Mouse (Mus musculus) bone marrow macrophage, adult 2 months (primary cell): ENCODE measurements around the gene Notum. TPM values are rescaled to one million over a fixed set of nuclear protein-coding genes. Genes with fewer than 3 reads are reported as not detected.

ENCODE experiments used
- H3K27ac ChIP-seq: 2 replicates; pipeline ENCODE4 v1.5.1; 2012; ENCODE audit warnings: low read depth, low read length; ENCODE audit not compliant: insufficient read depth
- H3K4me1 ChIP-seq: 2 replicates; pipeline ENCODE4 v1.6.1; 2012; ENCODE audit warnings: low read length; ENCODE audit not compliant: control insufficient read depth, insufficient read depth
- H3K4me3 ChIP-seq: 2 replicates; pipeline ENCODE4 v1.5.1; 2012; ENCODE audit warnings: mild to moderate bottlenecking, low read length, moderate library complexity; ENCODE audit not compliant: insufficient read depth
- CTCF ChIP-seq: IDR thresholded peaks from 2 replicates; pipeline ENCODE4 v1.5.1; 2012; ENCODE audit warnings: low read depth, mild to moderate bottlenecking, low read length, moderate library complexity
- POLR2A ChIP-seq: IDR thresholded peaks from 2 replicates; pipeline ENCODE4 v1.6.1; 2012; ENCODE audit warnings: mild to moderate bottlenecking, low read depth, low read length, borderline replicate concordance
- polyA plus RNA-seq: library from polyadenylated mRNA; stranded (reverse); fragments of >200 nt; gene quantifications from 2 replicates; pipeline ENCODE4 v1.2.4, GENCODE M21; 2012; ENCODE audit not compliant: missing spikeins, insufficient read depth, insufficient read length

Gene Notum
- polyA plus RNA-seq, result not detected in 2 replicates

- TF ChIP-seq CTCF, result no peak
- no peak for TF ChIP-seq POLR2A
- H3K4me3 ChIP-seq, result peak within 1 kb of the TSS; percentile 43
- no peaks in the 10 kb centered on the region for H3K4me1 ChIP-seq
- H3K27ac ChIP-seq, result no peak within 1 kb of the TSS
These were observed at the start of gene Notum for GRCm38 (mm10) chr11:120661076-120661460. Gene Notum (minus strand): TSS chr11:120661175.

DNA sequence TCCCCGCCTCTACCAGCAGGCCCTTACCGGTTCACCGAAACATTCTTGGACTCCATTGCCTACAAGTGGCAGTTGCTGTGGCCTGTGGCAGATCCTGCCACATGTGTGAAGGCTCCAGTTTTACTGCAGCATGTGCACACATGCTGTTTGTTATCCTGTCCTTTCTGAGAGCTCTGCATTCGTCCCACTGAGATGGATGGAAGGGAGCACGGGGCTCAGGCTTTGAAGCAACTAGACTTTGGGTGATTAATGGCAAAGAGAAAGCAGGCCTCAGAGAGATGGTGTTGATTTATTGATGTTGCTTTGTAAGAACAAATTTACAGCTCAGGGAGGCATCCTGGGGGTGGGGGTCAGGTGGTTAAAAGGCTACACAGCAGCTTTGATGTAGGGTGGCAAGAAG lies 49.7 kb upstream of the Notum start:
- TF ChIP-seq CTCF, result no peak
- TF ChIP-seq POLR2A, result no peak

GRCm38 (mm10) chr11:120709551-120709950 lies 48.6 kb upstream of the Notum start:
- peaks cover 8% of the 10 kb centered on the region for H3K4me1 ChIP-seq
- no peak overlapping the region for H3K27ac ChIP-seq
- no peak overlapping the region for H3K4me3 ChIP-seq
- TF ChIP-seq POLR2A (no peak), CTCF (no peak)

More for the DNA sequence above, 49.7 kb upstream of the Notum start:
- H3K4me3 ChIP-seq, result no peak overlapping the region
- H3K27ac ChIP-seq, result no peak overlapping the region
- H3K4me1 ChIP-seq, result peaks cover 5% of the 10 kb centered on the region

- H3K27ac ChIP-seq, result no peak overlapping the region
- H3K4me3 ChIP-seq, result no peak overlapping the region
These were observed 47.0 kb upstream of the Notum start for GRCm38 (mm10) chr11:120707969-120708368.

DNA sequence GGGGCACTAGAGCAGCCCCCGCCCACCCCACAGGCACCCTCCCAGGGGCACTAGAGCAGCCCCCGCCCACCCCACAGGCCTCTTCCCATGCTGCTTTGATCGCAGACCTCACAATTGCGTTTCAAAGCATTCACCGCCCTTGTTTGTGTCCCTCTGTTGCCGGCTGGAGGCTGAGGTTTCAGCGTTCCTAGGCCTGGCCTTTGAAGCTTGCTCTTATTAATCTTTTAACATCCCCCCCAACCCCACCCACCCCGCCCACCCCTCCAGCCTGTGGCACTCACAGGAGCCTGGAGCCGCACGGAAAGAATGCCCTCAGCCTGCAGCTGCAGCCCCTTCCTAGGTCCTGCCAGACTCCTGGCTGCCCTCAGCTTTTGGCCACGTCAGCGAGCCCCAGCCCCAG lies 46.2 kb upstream of the Notum start:
- no peak overlapping the region for H3K27ac ChIP-seq
- TF ChIP-seq POLR2A (no peak), CTCF (no peak)

More at GRCm38 (mm10) chr11:120707969-120708368, 47.0 kb upstream of the Notum start:
- TF ChIP-seq CTCF, result no peak
- no peak for TF ChIP-seq POLR2A
- peaks cover 10% of the 10 kb centered on the region for H3K4me1 ChIP-seq

GRCm38 (mm10) chr11:120706120-120706519 lies 45.1 kb upstream of the Notum start:
- TF ChIP-seq POLR2A (no peak), CTCF (no peak)
- Histone ChIP-seq H3K27ac (no peak overlapping the region), H3K4me3 (no peak overlapping the region), H3K4me1 (peaks cover 10% of the 10 kb centered on the region)

More for the DNA sequence above, 46.2 kb upstream of the Notum start:
- peaks cover 10% of the 10 kb centered on the region for H3K4me1 ChIP-seq
- no peak overlapping the region for H3K4me3 ChIP-seq

GRCm38 (mm10) chr11:120704486-120705325 lies 43.7 kb upstream of the Notum start:
- H3K27ac ChIP-seq, result no peak overlapping the region

GRCm38 (mm10) chr11:120703696-120704454 lies 42.9 kb upstream of the Notum start:
- Histone ChIP-seq H3K4me1 (peaks cover 16% of the 10 kb centered on the region), H3K27ac (no peak overlapping the region), H3K4me3 (no peak overlapping the region)
- TF ChIP-seq CTCF, result no peak
- TF ChIP-seq POLR2A, result no peak

More at GRCm38 (mm10) chr11:120704486-120705325, 43.7 kb upstream of the Notum start:
- TF ChIP-seq POLR2A (no peak), CTCF (no peak)
- Histone ChIP-seq H3K4me3 (no peak overlapping the region), H3K4me1 (peaks cover 14% of the 10 kb centered on the region)

DNA sequence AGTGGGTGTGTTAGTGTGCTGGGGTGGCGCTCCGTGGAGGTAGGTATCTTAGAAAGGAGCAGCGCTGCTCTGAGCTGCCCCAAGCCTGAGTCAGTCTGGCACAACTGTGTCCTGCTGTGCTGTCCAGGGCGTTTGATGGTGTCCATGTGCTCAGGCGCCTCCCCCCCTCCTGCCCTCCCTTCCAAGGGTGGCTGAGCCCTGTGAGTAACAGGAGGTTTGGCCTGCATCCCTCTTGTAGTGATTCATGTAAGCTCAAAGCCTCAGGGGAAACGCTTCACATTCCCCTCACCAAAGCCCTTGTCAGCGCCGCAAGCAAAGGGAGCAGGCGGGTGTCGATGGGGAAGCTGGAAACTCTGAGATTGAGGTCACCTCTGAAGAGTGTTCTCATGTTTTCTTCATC lies 36.8 kb upstream of the Notum start:
- H3K4me3 ChIP-seq, result no peak overlapping the region
- H3K27ac ChIP-seq, result peak overlapping the region; percentile 54
- no peak for TF ChIP-seq CTCF
- TF ChIP-seq POLR2A, result no peak
- H3K4me1 ChIP-seq, result peaks cover 35% of the 10 kb centered on the region
